Mouse (Mus musculus) neural tube, embryonic 13.5 days (tissue): Measurements from ENCODE around the gene Nop16. TPM values are rescaled to one million over a fixed set of nuclear protein-coding genes. Genes with fewer than 3 reads are reported as not detected.
A peak's percentile ranks its signal among the peaks of the same experiment; 100 is the strongest.

Source experiments
- ATAC-seq: fragments of 200-750 bp; cut with Nextera tagmentation; 2 replicates; pipeline ENCODE4 v1.8.0; 2017; ENCODE audit warnings: low read depth, mild to moderate bottlenecking, moderate TSS enrichment, moderate library complexity
- H3K27ac ChIP-seq: fragments of 300-500 bp; sonication (generic); replicated peaks from 2 replicates; pipeline ENCODE4 v1.5.1; 2015; ENCODE audit warnings: moderate library complexity, mild to moderate bottlenecking, inconsistent platforms
- H3K27me3 ChIP-seq: fragments of 300-500 bp; sonication (generic); 2 replicates; pipeline ENCODE4 v1.6.1; 2015; ENCODE audit warnings: mild to moderate bottlenecking, inconsistent platforms
- H3K36me3 ChIP-seq: fragments of 300-500 bp; sonication (generic); 2 replicates; pipeline ENCODE4 v1.6.1; 2015; ENCODE audit warnings: mild to moderate bottlenecking, inconsistent platforms
- H3K4me1 ChIP-seq: fragments of 300-500 bp; sonication (generic); replicated peaks from 2 replicates; pipeline ENCODE4 v1.6.1; 2015; ENCODE audit warnings: inconsistent platforms
- H3K4me2 ChIP-seq: fragments of 300-500 bp; sonication (generic); 2 replicates; pipeline ENCODE4 v1.6.1; 2015; ENCODE audit warnings: inconsistent platforms, mild to moderate bottlenecking, moderate library complexity
- H3K4me3 ChIP-seq: fragments of 300-500 bp; sonication (generic); 2 replicates; pipeline ENCODE4 v1.5.1; 2015; ENCODE audit warnings: mild to moderate bottlenecking, inconsistent platforms
- H3K9ac ChIP-seq: fragments of 300-500 bp; sonication (generic); 2 replicates; pipeline ENCODE4 v1.6.1; 2015; ENCODE audit warnings: moderate library complexity, mild to moderate bottlenecking, inconsistent platforms
- H3K9me3 ChIP-seq: fragments of 300-500 bp; sonication (generic); 2 replicates; pipeline ENCODE4 v1.6.1; 2016; ENCODE audit warnings: inconsistent platforms
- WGBS: fragments of 180-500 bp; shearing (Covaris S2); methylation state at CpG from one replicate; pipeline ENCODE4 v1.1.7; 2015; 5-methylcytosine and 5-hydroxymethylcytosine counted together
- polyA plus RNA-seq: library from polyadenylated mRNA; unstranded; fragments of >200 nt; fragmentation: Nextera tagmentation; extraction: Ambion mirVana; gene quantifications from 2 replicates; pipeline ENCODE4 v1.2.1, GENCODE M21; 2015

Nop16 gene
- polyA plus RNA-seq, 1 experiment from 2014 or later: 56.0 TPM

DNA sequence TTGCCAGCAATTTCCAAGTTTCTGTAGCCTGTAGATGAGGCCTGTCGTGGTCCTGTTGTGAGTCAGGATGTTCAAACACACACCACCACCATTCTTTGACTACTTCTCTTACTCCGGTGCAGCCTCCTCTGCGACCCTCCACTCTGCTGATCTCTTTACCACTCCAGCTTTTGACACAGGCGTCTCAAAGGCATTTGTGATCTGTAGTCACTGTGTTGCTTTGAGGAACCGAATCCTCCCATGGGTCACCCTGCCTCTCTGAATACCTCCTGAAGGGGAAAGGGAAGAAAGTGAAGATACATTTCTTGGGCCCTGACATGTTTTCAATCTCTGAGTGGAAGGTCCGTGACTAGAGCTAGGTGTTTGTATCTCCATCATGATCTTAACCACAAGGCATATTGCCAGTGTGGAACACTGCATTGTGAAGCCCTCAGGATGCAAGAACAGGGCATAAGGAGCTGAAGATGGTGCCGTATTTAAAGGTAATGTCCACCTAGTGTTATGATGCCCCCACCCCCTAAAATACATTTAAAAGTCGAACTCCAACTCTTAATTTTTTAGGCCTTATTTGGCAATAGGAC, 2.0 kb upstream of the Nop16 start:
- ATAC-seq: no peak
- Histone ChIP-seq H3K27ac (no peak overlapping the region), H3K4me3 (peak overlapping the region; percentile 90; the same call in 1 of the 2 replicates), H3K9me3 (no peaks in the 10 kb centered on the region), H3K4me1 (peaks cover 45% of the 10 kb centered on the region), H3K36me3 (peaks cover 47% of the 10 kb centered on the region), H3K9ac (no peak overlapping the region), H3K4me2 (peak overlapping the region; percentile 75), H3K27me3 (no peaks in the 10 kb centered on the region)
- WGBS: 89% methylated on average over 8 of the region's 8 CpGs

- Histone ChIP-seq H3K4me3 (peak overlapping the region; percentile 90), H3K4me1 (peaks cover 41% of the 10 kb centered on the region), H3K9ac (peak overlapping the region; percentile 86), H3K27ac (0 out of 2 replicates have a peak overlapping the region, but pooled peaks have one; percentile 33), H3K36me3 (peaks cover 45% of the 10 kb centered on the region), H3K27me3 (no peaks in the 10 kb centered on the region), H3K9me3 (no peaks in the 10 kb centered on the region), H3K4me2 (peak overlapping the region; percentile 75)
- ATAC-seq: peak; percentile 16
- WGBS: 2% methylated on average over 24 of the region's 24 CpGs
Observed at GRCm38 (mm10) chr13:54589414-54589995, 385 bp downstream of the Nop16 start.

DNA sequence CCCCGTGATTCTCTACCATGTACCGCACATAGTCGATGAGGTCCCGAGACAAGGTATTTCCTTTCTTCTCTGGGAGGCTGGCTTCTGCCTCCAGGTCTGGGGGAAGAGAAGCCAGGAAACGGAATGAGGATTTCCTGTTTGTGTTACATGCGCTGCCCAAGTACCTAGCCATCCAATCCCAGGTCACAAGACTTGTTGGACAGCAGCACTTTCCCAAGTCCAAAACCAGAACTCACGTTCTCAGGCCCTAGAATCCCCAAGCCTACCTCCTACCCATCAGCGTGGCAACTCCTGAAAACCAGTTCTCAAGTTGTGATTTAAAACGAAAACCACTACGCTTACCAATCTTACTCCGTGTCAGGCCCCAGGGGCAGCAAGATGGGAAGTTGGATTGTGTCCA, 4.1 kb downstream of the Nop16 start:
- no peak overlapping the region for H3K4me3 ChIP-seq
- H3K27ac ChIP-seq: no peak overlapping the region
- no peak overlapping the region for H3K9ac ChIP-seq
- H3K4me2 ChIP-seq: no peak overlapping the region
- H3K36me3 ChIP-seq: peaks cover 62% of the 10 kb centered on the region
- H3K4me1 ChIP-seq: peaks cover 22% of the 10 kb centered on the region
- no peaks in the 10 kb centered on the region for H3K27me3 ChIP-seq
- no peak for ATAC-seq
- H3K9me3 ChIP-seq: no peaks in the 10 kb centered on the region
- 96% methylated on average over 11 of the region's 11 CpGs for WGBS

DNA sequence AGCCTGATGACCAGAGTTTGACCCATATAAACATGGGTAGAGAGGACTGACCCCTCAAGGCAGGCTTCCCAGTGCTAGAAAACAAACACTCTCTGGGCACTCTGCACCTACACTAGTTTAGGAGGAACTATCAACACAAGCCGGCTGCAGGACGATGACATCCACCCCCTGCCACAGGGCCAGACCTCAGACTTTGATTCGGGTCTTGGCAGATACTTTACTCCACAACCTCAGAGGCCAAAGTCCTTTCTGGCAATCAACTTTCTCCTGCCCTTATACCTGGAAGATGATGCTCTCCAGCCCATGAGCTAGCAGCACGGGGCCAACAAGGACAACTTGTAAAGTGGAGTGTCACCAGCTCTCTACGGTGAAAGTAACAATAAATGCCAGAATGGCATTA, 7.0 kb downstream of the Nop16 start:
- ATAC-seq: no peak
- H3K9ac ChIP-seq: no peak overlapping the region
- no peaks in the 10 kb centered on the region for H3K27me3 ChIP-seq
- H3K4me1 ChIP-seq: peaks cover 14% of the 10 kb centered on the region
- H3K4me3 ChIP-seq: no peak overlapping the region
- no peak overlapping the region for H3K27ac ChIP-seq
- peaks cover 91% of the 10 kb centered on the region for H3K36me3 ChIP-seq
- no peak overlapping the region for H3K4me2 ChIP-seq
- no peaks in the 10 kb centered on the region for H3K9me3 ChIP-seq
- 89% methylated on average over 5 of the region's 5 CpGs for WGBS

DNA sequence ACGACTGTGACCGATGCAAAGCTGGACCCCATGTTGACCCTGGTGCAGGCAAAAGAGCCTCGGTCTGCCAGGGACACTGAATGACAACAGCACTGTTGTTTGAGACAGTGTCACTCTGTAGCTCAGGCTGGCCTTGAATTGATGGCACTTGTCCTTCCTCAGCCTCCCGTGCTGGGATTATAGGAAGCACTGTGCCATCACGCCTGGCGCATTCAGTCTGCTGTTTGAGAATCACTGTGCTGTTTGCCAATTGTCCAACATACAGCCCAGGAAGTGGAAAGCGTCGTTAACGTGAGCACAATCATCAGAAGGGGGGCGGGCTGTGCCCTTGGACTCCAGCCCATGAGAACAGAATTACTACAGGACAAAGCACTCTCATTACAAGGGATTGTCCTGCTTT, 7.8 kb downstream of the Nop16 start:
- H3K27me3 ChIP-seq: no peaks in the 10 kb centered on the region
- no peak overlapping the region for H3K4me2 ChIP-seq
- WGBS: 67% methylated on average over 10 of the region's 10 CpGs
- H3K36me3 ChIP-seq: peaks cover 96% of the 10 kb centered on the region
- ATAC-seq: no peak
- H3K9me3 ChIP-seq: no peaks in the 10 kb centered on the region
- no peak overlapping the region for H3K4me3 ChIP-seq
- peaks cover 21% of the 10 kb centered on the region for H3K4me1 ChIP-seq
- H3K27ac ChIP-seq: no peak overlapping the region
- H3K9ac ChIP-seq: no peak overlapping the region

DNA sequence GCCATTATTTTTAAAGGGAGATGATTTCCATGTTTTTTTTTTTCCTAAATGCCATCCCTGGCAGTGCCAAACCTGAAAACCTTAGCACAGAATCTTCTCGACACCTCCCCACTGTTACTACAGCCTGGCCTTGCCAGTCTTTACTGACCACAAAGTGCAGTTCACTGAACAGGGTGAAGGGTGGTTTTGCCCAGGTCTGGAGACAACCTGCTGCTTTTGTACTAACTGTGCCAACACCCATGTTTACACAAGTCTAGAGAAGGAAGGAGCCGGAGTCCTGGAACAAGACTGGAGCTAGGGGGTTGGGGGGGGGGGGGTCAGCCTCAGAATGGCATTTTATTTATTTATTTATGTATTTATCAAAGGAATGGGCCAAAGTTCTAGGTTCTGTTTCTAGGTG, 8.5 kb downstream of the Nop16 start:
- ATAC-seq: no peak
- 84% methylated on average over 2 of the region's 2 CpGs for WGBS
- peaks cover 29% of the 10 kb centered on the region for H3K4me1 ChIP-seq
- no peaks in the 10 kb centered on the region for H3K27me3 ChIP-seq
- peaks cover 97% of the 10 kb centered on the region for H3K36me3 ChIP-seq
- H3K27ac ChIP-seq: no peak overlapping the region
- no peaks in the 10 kb centered on the region for H3K9me3 ChIP-seq
- no peak overlapping the region for H3K9ac ChIP-seq
- H3K4me2 ChIP-seq: no peak overlapping the region
- no peak overlapping the region for H3K4me3 ChIP-seq

DNA sequence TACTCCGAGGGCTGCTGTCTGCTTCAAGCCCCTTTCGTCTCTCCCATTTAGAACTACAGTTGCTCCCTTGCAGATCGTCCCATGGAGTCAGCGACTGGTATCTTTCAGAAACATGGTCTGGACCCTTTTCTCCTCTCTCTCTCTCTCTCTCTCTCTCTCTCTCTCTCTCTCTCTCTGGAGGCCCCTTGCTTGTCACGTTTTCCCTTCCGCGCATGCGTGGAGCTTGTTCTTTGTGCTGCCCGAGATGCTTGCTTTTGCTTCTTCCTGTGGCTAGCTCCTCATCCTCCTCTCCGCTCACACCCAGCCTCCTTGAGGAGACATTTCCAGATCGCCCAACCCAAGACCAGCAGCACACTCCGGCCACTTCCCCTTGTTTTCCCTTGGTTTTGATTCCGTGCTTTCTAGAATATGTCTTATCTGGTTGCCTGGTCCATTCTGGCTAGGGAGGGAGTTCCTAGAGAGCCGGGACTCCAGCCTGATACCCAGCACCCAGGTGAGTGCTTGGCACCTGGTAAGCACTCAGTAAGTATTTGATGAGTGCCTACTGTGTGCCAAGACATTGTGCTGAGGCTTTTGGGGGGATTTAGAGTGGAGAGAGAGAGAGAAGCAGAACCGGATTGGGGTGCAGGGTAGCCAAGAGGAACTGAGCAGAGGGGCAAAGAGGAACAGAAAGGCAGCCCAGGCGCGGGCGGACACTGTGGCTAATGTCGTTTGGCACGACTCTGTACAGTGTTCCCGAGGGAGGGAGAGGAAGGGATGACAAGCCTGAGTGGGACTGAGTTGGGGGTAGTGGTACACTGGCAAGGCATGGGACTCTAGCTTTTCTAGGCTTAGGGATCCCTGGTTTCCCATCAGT, 12.0 kb downstream of the Nop16 start:
- no peak for ATAC-seq
- Histone ChIP-seq H3K4me1 (peaks cover 44% of the 10 kb centered on the region), H3K4me3 (no peak overlapping the region), H3K9ac (peak overlapping the region; percentile 38; the same call in 1 of the 2 replicates), H3K27ac (no peak overlapping the region), H3K27me3 (peaks cover 3% of the 10 kb centered on the region; the same call in 1 of the 2 replicates), H3K9me3 (no peaks in the 10 kb centered on the region), H3K36me3 (peaks cover 62% of the 10 kb centered on the region), H3K4me2 (no peak overlapping the region)
- 84% methylated on average over 21 of the region's 21 CpGs for WGBS

- 2% methylated on average over 19 of the region's 19 CpGs for WGBS
- peaks cover 38% of the 10 kb centered on the region for H3K36me3 ChIP-seq
- ATAC-seq: no peak
- H3K4me1 ChIP-seq: peaks cover 38% of the 10 kb centered on the region
- no peaks in the 10 kb centered on the region for H3K9me3 ChIP-seq
- peak overlapping the region; percentile 84; the same call in 1 of the 2 replicates for H3K27ac ChIP-seq
- H3K4me2 ChIP-seq: peak overlapping the region; percentile 90
- peak overlapping the region; percentile 92 for H3K4me3 ChIP-seq
- peaks cover 3% of the 10 kb centered on the region; the same call in 1 of the 2 replicates for H3K27me3 ChIP-seq
- H3K9ac ChIP-seq: peak overlapping the region; percentile 98
Observed at GRCm38 (mm10) chr13:54575489-54575888, 14.4 kb downstream of the Nop16 start.

GRCm38 (mm10) chr13:54574854-54575481, 14.9 kb downstream of the Nop16 start, which contains the start of gene Arl10:
Gene Arl10, plus strand, starts transcription at chr13:54575015.
- no peaks in the 10 kb centered on the region for H3K9me3 ChIP-seq
- peaks cover 33% of the 10 kb centered on the region for H3K36me3 ChIP-seq
- ATAC-seq: peak; percentile 95
- peak within 1 kb of the TSS; percentile 84 for H3K27ac ChIP-seq
- H3K27me3 ChIP-seq: peaks cover 3% of the 10 kb centered on the region; the same call in 1 of the 2 replicates
- H3K4me1 ChIP-seq: peaks cover 38% of the 10 kb centered on the region
- peak within 1 kb of the TSS; percentile 92 for H3K4me3 ChIP-seq
- under 1% methylated on average over 55 of the region's 55 CpGs for WGBS
- H3K9ac ChIP-seq: peak within 1 kb of the TSS; percentile 98
- H3K4me2 ChIP-seq: peak within 1 kb of the TSS; percentile 90

GRCm38 (mm10) chr13:54572621-54573020, 17.3 kb downstream of the Nop16 start:
- Histone ChIP-seq H3K9ac (no peak overlapping the region), H3K27ac (no peak overlapping the region), H3K27me3 (peaks cover 3% of the 10 kb centered on the region; the same call in 1 of the 2 replicates), H3K4me3 (no peak overlapping the region), H3K4me1 (peaks cover 28% of the 10 kb centered on the region), H3K9me3 (no peaks in the 10 kb centered on the region), H3K4me2 (no peak overlapping the region), H3K36me3 (peaks cover 10% of the 10 kb centered on the region; the same call in 1 of the 2 replicates)
- WGBS: 84% methylated on average over 4 of the region's 4 CpGs
- ATAC-seq: no peak

- 34% methylated on average over 2 of the region's 2 CpGs for WGBS
- H3K4me1 ChIP-seq: peaks cover 18% of the 10 kb centered on the region
- 0 out of 2 replicates have a peak, but pooled peaks cover under 1% of the 10 kb centered on the region for H3K36me3 ChIP-seq
- H3K4me2 ChIP-seq: no peak overlapping the region
- no peak overlapping the region for H3K4me3 ChIP-seq
- no peak overlapping the region for H3K9ac ChIP-seq
- peaks cover 3% of the 10 kb centered on the region; the same call in 1 of the 2 replicates for H3K27me3 ChIP-seq
- ATAC-seq: no peak
- H3K27ac ChIP-seq: no peak overlapping the region
- H3K9me3 ChIP-seq: no peaks in the 10 kb centered on the region
Observed at GRCm38 (mm10) chr13:54571637-54572036, 18.3 kb downstream of the Nop16 start.
